Mouse (Mus musculus) heart, embryonic 15.5 days (tissue): ENCODE results near the gene Sirt4. TPM values are rescaled to one million over a fixed set of nuclear protein-coding genes. Genes with fewer than 3 reads are reported as not detected.

Experiments
- ATAC-seq: fragments of 200-750 bp; cut with Nextera tagmentation; replicated peaks from 2 replicates; pipeline ENCODE4 v1.8.0; 2017; ENCODE audit warnings: low read depth, moderate TSS enrichment; ENCODE audit not compliant: insufficient number of reproducible peaks, insufficient read depth, low FRiP score
- H3K27ac ChIP-seq: fragments of 300-500 bp; sonication (generic); 2 replicates; pipeline ENCODE4 v1.5.1; 2015; ENCODE audit warnings: mild to moderate bottlenecking, inconsistent platforms
- H3K27me3 ChIP-seq: fragments of 300-500 bp; sonication (generic); 2 replicates; pipeline ENCODE4 v1.6.1; 2015; ENCODE audit warnings: inconsistent platforms
- H3K36me3 ChIP-seq: fragments of 300-500 bp; sonication (generic); 2 replicates; pipeline ENCODE4 v1.6.1; 2015; ENCODE audit warnings: mild to moderate bottlenecking, inconsistent platforms
- H3K4me1 ChIP-seq: fragments of 300-500 bp; sonication (generic); replicated peaks from 2 replicates; pipeline ENCODE4 v1.6.1; 2015; ENCODE audit warnings: inconsistent platforms
- H3K4me2 ChIP-seq: fragments of 300-500 bp; sonication (generic); 2 replicates; pipeline ENCODE4 v1.6.1; 2015; ENCODE audit warnings: inconsistent platforms, mild to moderate bottlenecking, moderate library complexity
- H3K4me3 ChIP-seq: fragments of 300-500 bp; sonication (generic); 2 replicates; pipeline ENCODE4 v1.5.1; 2015; ENCODE audit warnings: mild to moderate bottlenecking, inconsistent platforms
- H3K9ac ChIP-seq: fragments of 300-500 bp; sonication (generic); 2 replicates; pipeline ENCODE4 v1.6.1; 2015; ENCODE audit warnings: mild to moderate bottlenecking, inconsistent platforms
- H3K9me3 ChIP-seq: fragments of 300-500 bp; sonication (generic); replicated peaks from 2 replicates; pipeline ENCODE4 v1.6.1; 2016; ENCODE audit warnings: inconsistent platforms
- WGBS: fragments of 180-500 bp; shearing (Covaris S2); methylation state at CpG from one replicate; pipeline ENCODE4 v1.1.7; 2015; ENCODE audit warnings: mixed read lengths; 5-methylcytosine and 5-hydroxymethylcytosine counted together
- polyA plus RNA-seq: library from polyadenylated mRNA; unstranded; fragments of >200 nt; fragmentation: Nextera tagmentation; extraction: Ambion mirVana; gene quantifications from 2 replicates; pipeline ENCODE4 v1.2.1, GENCODE M21; 2015

Sirt4 gene
- polyA plus RNA-seq, 1 experiment from 2014 or later: 20.9 TPM

- Histone ChIP-seq H3K4me2 (peak overlapping the region; percentile 97), H3K4me3 (peak overlapping the region; percentile 92), H3K4me1 (peaks cover 28% of the 10 kb centered on the region), H3K36me3 (no peaks in the 10 kb centered on the region), H3K9ac (peak overlapping the region; percentile 85), H3K9me3 (no peaks in the 10 kb centered on the region), H3K27me3 (peaks cover 33% of the 10 kb centered on the region), H3K27ac (no peak overlapping the region)
- WGBS: 2% methylated on average over 57 of the region's 73 CpGs
- ATAC-seq: no peak
Observed at GRCm38 (mm10) chr5:115430187-115430960, 54.2 kb downstream of the Sirt4 start.

GRCm38 (mm10) chr5:115429359-115430186 is 55.0 kb downstream of the Sirt4 start, which contains the start of gene Msi1:
Gene Msi1 (plus strand): TSS chr5:115429599.
- H3K9ac ChIP-seq: peak within 1 kb of the TSS; percentile 85
- H3K36me3 ChIP-seq: no peaks in the 10 kb centered on the region
- H3K27ac ChIP-seq: no peak within 1 kb of the TSS
- peak; percentile 48 for ATAC-seq
- H3K4me3 ChIP-seq: peak within 1 kb of the TSS; percentile 92
- WGBS: under 1% methylated on average over 49 of the region's 117 CpGs
- H3K4me2 ChIP-seq: peak within 1 kb of the TSS; percentile 97
- peaks cover 28% of the 10 kb centered on the region for H3K4me1 ChIP-seq
- peaks cover 33% of the 10 kb centered on the region for H3K27me3 ChIP-seq
- no peaks in the 10 kb centered on the region for H3K9me3 ChIP-seq

GRCm38 (mm10) chr5:115428831-115429358 is 55.6 kb downstream of the Sirt4 start:
- Histone ChIP-seq H3K4me1 (peaks cover 28% of the 10 kb centered on the region), H3K4me3 (peak overlapping the region; percentile 92), H3K27me3 (peaks cover 33% of the 10 kb centered on the region), H3K4me2 (peak overlapping the region; percentile 97), H3K9ac (peak overlapping the region; percentile 85), H3K9me3 (no peaks in the 10 kb centered on the region), H3K36me3 (no peaks in the 10 kb centered on the region), H3K27ac (no peak overlapping the region)
- ATAC-seq: no peak; the same call in 1 of the 2 replicates
- 2% methylated on average over 20 of the region's 20 CpGs for WGBS

Other genes starting within 250 kb of the Sirt4 start
- 56.2 and 60.3 TPM in 2 replicates for gene Pop5, start 248.9 kb downstream of the Sirt4 start, polyA plus RNA-seq
- gene Rnf10, start 211.8 kb downstream of the Sirt4 start, polyA plus RNA-seq: 131 and 156 TPM in 2 replicates
- 72.3 and 83.3 TPM in 2 replicates for gene Coq5, start 205.1 kb downstream of the Sirt4 start, polyA plus RNA-seq
- gene Dynll1, start 183.7 kb downstream of the Sirt4 start, polyA plus RNA-seq: 1,079 and 1,146 TPM in 2 replicates
- 99.0 and 118 TPM in 2 replicates for gene Srsf9, start 157.5 kb downstream of the Sirt4 start, polyA plus RNA-seq
- gene Gatc, start 143.5 kb downstream of the Sirt4 start, polyA plus RNA-seq: 21.5 and 23.7 TPM in 2 replicates
- gene Triap1, start 143.5 kb downstream of the Sirt4 start, polyA plus RNA-seq: 35.2 and 39.2 TPM in 2 replicates
- gene Cox6a1, start 135.7 kb downstream of the Sirt4 start, polyA plus RNA-seq: 1,326 and 1,479 TPM in 2 replicates
- gene Msi1, start 55.1 kb downstream of the Sirt4 start, polyA plus RNA-seq: 2.0 and 3.5 TPM in 2 replicates
- gene Pla2g1b, start 18.5 kb downstream of the Sirt4 start, polyA plus RNA-seq: 0.32 and 0.52 TPM in 2 replicates
- 33.5 and 46.2 TPM in 2 replicates for gene Pxn, start 22.0 kb upstream of the Sirt4 start, polyA plus RNA-seq
- gene Rplp0, start 74.7 kb upstream of the Sirt4 start, polyA plus RNA-seq: 925 and 1,001 TPM in 2 replicates
- gene Gcn1l1, start 80.5 kb upstream of the Sirt4 start, polyA plus RNA-seq: 20.9 and 28.8 TPM in 2 replicates
- gene Rab35, start 147.2 kb upstream of the Sirt4 start, polyA plus RNA-seq: 13.7 and 15.0 TPM in 2 replicates
- gene Bicdl1, start 246.9 kb upstream of the Sirt4 start, polyA plus RNA-seq: 6.6 and 10.1 TPM in 2 replicates